In genomic region chr5:138915496-138915895, GRCm38 (mm10) we compare ENCODE assay signal across 28 mouse cellular contexts.
A peak's percentile ranks its signal among the peaks of the same experiment; 100 is the strongest.
DNase-seq lines count a peak whose midpoint lies in the region; ATAC-seq and TF ChIP-seq lines count a peak whose summit lies in the region.
"Had no signal": no experiment of that assay in that cellular context is flagged by ENCODE, and none has a peak within 500 bp of the region (broad histone marks: within the 10 kb centered on the region; RNA-seq: fewer than 3 reads in every experiment).

No protein-coding gene starts in this region.

- no peak overlapping the region for H3K4me2 ChIP-seq in kidney, embryonic 15.5 days
- H3K4me2 ChIP-seq: forebrain, embryonic 13.5 days; heart, embryonic 11.5 days; hindbrain, embryonic 13.5 days; limb, embryonic 12.5 days; liver, embryonic 15.5 days; lung, embryonic 14.5 days; midbrain, embryonic 13.5 days; neural tube, embryonic 15.5 days had no signal

- no peak for ATAC-seq in cerebellum, adult (ENCODE audit: insufficient number of reproducible peaks, low FRiP score, low TSS enrichment)
- ATAC-seq in kidney, embryonic 15.5 days (replicated peaks; ENCODE audit: low FRiP score), result no peak
- ATAC-seq: CD4-positive, CD25-positive, alpha-beta regulatory T cell, adult 4 months; forebrain, embryonic 13.5 days; intestine, postnatal 0 days; midbrain, embryonic 13.5 days had no signal

- peaks cover 22% of the 10 kb centered on the region for H3K4me1 ChIP-seq in kidney, embryonic 15.5 days
- H3K4me1 ChIP-seq: liver, embryonic 15.5 days had no signal

- WGBS in kidney, embryonic 15.5 days, result 86% methylated on average over 4 of the region's 4 CpGs

- H3K9me3 ChIP-seq in kidney, embryonic 15.5 days (replicated peaks), result no peaks in the 10 kb centered on the region
- H3K9me3 ChIP-seq: forebrain, embryonic 13.5 days; hindbrain, embryonic 13.5 days; limb, embryonic 12.5 days; liver, embryonic 15.5 days; neural tube, embryonic 15.5 days had no signal

- no peak overlapping the region for H3K27ac ChIP-seq in left cerebral cortex, adult 2 months
- no peak overlapping the region for H3K27ac ChIP-seq in kidney, embryonic 15.5 days
- H3K27ac ChIP-seq: forebrain, embryonic 13.5 days; hindbrain, embryonic 13.5 days; limb, embryonic 12.5 days; liver, embryonic 15.5 days; midbrain, embryonic 13.5 days; neural tube, embryonic 15.5 days had no signal

- H3K36me3 ChIP-seq in kidney, embryonic 15.5 days, result no peaks in the 10 kb centered on the region
- H3K36me3 ChIP-seq: hindbrain, embryonic 13.5 days; limb, embryonic 12.5 days; liver, embryonic 15.5 days; midbrain, embryonic 13.5 days; neural tube, embryonic 15.5 days had no signal

- TF ChIP-seq CTCF in left cerebral cortex, adult 2 months (IDR thresholded peaks at IDR 0.05), result no peak

- peak; percentile 18 for DNase-seq in cerebellum, adult 9-10 months
- peak; percentile 38 for DNase-seq in left cerebral cortex, postnatal 4 days
- no peak for DNase-seq in left cerebral cortex, adult 2 months (ENCODE audit: extremely low spot score in 1 of 2, low spot score in 2 of 2)
- DNase-seq in cerebellum, postnatal 10 days, result peak; percentile 79 to 81
- DNase-seq in T-cell, adult 2 months (ENCODE audit: low spot score), result no peak
- DNase-seq: adrenal gland, adult 2 months; embryo, embryonic 11 days; gastrocnemius, postnatal 36 days; heart, adult 18-20 months; heart, postnatal 36 days; layer of hippocampus, adult 9-11 months; lung, embryonic 14.5 days; lung, postnatal 36 days; retina, postnatal 1 day; right cerebral cortex, postnatal 14 days; thymus, postnatal 4 days had no signal

- intact Hi-C loops in left cerebral cortex, postnatal 4 days (cut with DNase I), result no loop called here
- intact Hi-C loops in left cerebral cortex, adult 2 months (cut with DNase I), result no loop called here

- H3K9ac ChIP-seq in kidney, embryonic 15.5 days, result no peak overlapping the region
- H3K9ac ChIP-seq: forebrain, embryonic 13.5 days; hindbrain, embryonic 13.5 days; limb, embryonic 12.5 days; liver, embryonic 15.5 days; lung, embryonic 14.5 days; midbrain, embryonic 13.5 days; neural tube, embryonic 15.5 days had no signal

- H3K27me3 ChIP-seq in kidney, embryonic 15.5 days, result no peaks in the 10 kb centered on the region
- H3K27me3 ChIP-seq: forebrain, embryonic 13.5 days; hindbrain, embryonic 13.5 days; limb, embryonic 12.5 days; liver, embryonic 15.5 days; midbrain, embryonic 13.5 days; neural tube, embryonic 15.5 days had no signal

- no peak overlapping the region for H3K4me3 ChIP-seq in left cerebral cortex, adult 2 months
- H3K4me3 ChIP-seq in kidney, embryonic 15.5 days (replicated peaks), result no peak overlapping the region
- H3K4me3 ChIP-seq: erythroblast, embryonic 14.5 days; forebrain, embryonic 13.5 days; hindbrain, embryonic 13.5 days; limb, embryonic 12.5 days; liver, embryonic 15.5 days; midbrain, embryonic 13.5 days; neural tube, embryonic 15.5 days had no signal

Comparison
In these comparisons a context has a peak if more than half of its experiments do, and no peak if none do; other contexts are left out.
1. DNase-seq: peak in cerebellum, adult 9-10 months (single experiment), left cerebral cortex, postnatal 4 days (single experiment) and cerebellum, postnatal 10 days (2 of 2); none in left cerebral cortex, adult 2 months (0 of 2) and T-cell, adult 2 months (single experiment).